Mouse (Mus musculus) adrenal gland, postnatal 14 days (tissue): ENCODE data around the gene Sept7. TPM values are rescaled to one million over a fixed set of nuclear protein-coding genes. Genes with fewer than 3 reads are reported as not detected.
"Not testable (repeated sequence)": the region's sequence is repeated elsewhere in the genome, so short reads cannot be mapped to it uniquely, and the experiment has no call there.

Source experiments
- DNase-seq: peaks from one replicate; pipeline ENCODE4 v3.0.0; 2021; ENCODE audit warnings: mixed read lengths
- total RNA-seq: library from RNA; stranded (reverse); gene quantifications from 2 replicates; pipeline ENCODE4 v1.2.3, GENCODE M21; 2021

The Sept7 gene
- total RNA-seq, 1 experiment from 2014 or later, result 118 TPM

GRCm38 (mm10) chr9:25253478-25253824 lies 1.2 kb downstream of the Sept7 start:
- no peak for DNase-seq

- no peak for DNase-seq
These were observed 8.2 kb downstream of the Sept7 start for GRCm38 (mm10) chr9:25260411-25260810.

- DNase-seq, result no peak
These were observed 8.7 kb downstream of the Sept7 start for GRCm38 (mm10) chr9:25260979-25261378.

GRCm38 (mm10) chr9:25262087-25262486 lies 9.8 kb downstream of the Sept7 start:
- DNase-seq, result no peak

- no peak for DNase-seq
These were observed 13.6 kb downstream of the Sept7 start for GRCm38 (mm10) chr9:25265795-25266194.

GRCm38 (mm10) chr9:25267133-25267532 lies 14.9 kb downstream of the Sept7 start:
- DNase-seq, result no peak

- no peak for DNase-seq
These were observed 15.3 kb downstream of the Sept7 start for GRCm38 (mm10) chr9:25267574-25267973.

GRCm38 (mm10) chr9:25271902-25272301 lies 19.7 kb downstream of the Sept7 start:
- DNase-seq, result no peak

GRCm38 (mm10) chr9:25289796-25290195 lies 37.6 kb downstream of the Sept7 start:
- no peak for DNase-seq

GRCm38 (mm10) chr9:25309505-25310182 lies 57.4 kb downstream of the Sept7 start:
- DNase-seq, result peak; percentile 15

GRCm38 (mm10) chr9:25314304-25314703 lies 62.1 kb downstream of the Sept7 start:
- no peak for DNase-seq

- DNase-seq, result peak; percentile 76
These were observed 65.7 kb downstream of the Sept7 start for GRCm38 (mm10) chr9:25317827-25318505.

- not testable (repeated sequence) for DNase-seq
These were observed 67.4 kb downstream of the Sept7 start for GRCm38 (mm10) chr9:25319676-25320075.

GRCm38 (mm10) chr9:25327727-25328370 lies 75.6 kb downstream of the Sept7 start:
- no peak for DNase-seq

- no peak for DNase-seq
These were observed 76.9 kb downstream of the Sept7 start for GRCm38 (mm10) chr9:25328946-25329723.

GRCm38 (mm10) chr9:25337436-25338198 lies 85.4 kb downstream of the Sept7 start:
- no peak for DNase-seq

- DNase-seq, result no peak
These were observed 88.2 kb downstream of the Sept7 start for GRCm38 (mm10) chr9:25340412-25340811.

GRCm38 (mm10) chr9:25353775-25354174 lies 101.5 kb downstream of the Sept7 start:
- DNase-seq, result no peak

- peak; percentile 16 for DNase-seq
These were observed 103.6 kb downstream of the Sept7 start for GRCm38 (mm10) chr9:25355806-25356205.

GRCm38 (mm10) chr9:25357589-25357988 lies 105.3 kb downstream of the Sept7 start:
- no peak for DNase-seq

GRCm38 (mm10) chr9:25358018-25358417 lies 105.8 kb downstream of the Sept7 start:
- no peak for DNase-seq
